Mouse (Mus musculus): ENCODE measurements around the gene Cys1.
A peak's percentile ranks its signal among the peaks of the same experiment; 100 is the strongest.
"Not testable (repeated sequence)": the region's sequence is repeated elsewhere in the genome, so short reads cannot be mapped to it uniquely, and the experiment has no call there.

Gene Cys1

GRCm38 (mm10) chr12:24681286-24682023, at the start of gene Cys1:
Cys1 (minus strand) TSS chr12:24681813.
- DNase-seq (ENCODE audit: low spot score in 2 of 2) = no peak

GRCm38 (mm10) chr12:24724369-24724768, 42.8 kb upstream of the Cys1 start:
- no peak for DNase-seq (ENCODE audit: low spot score in 2 of 2)

GRCm38 (mm10) chr12:24723859-24724258, 42.2 kb upstream of the Cys1 start:
- DNase-seq (ENCODE audit: low spot score in 2 of 2) = no peak

GRCm38 (mm10) chr12:24723434-24723833, 41.8 kb upstream of the Cys1 start:
- no peak for DNase-seq (ENCODE audit: low spot score in 2 of 2)

- no peak for DNase-seq (ENCODE audit: low spot score in 2 of 2)
Observed at GRCm38 (mm10) chr12:24716721-24717301, 35.2 kb upstream of the Cys1 start.

GRCm38 (mm10) chr12:24715268-24715896, 33.8 kb upstream of the Cys1 start:
- no peak for DNase-seq (ENCODE audit: low spot score in 2 of 2)

GRCm38 (mm10) chr12:24714579-24715255, 33.1 kb upstream of the Cys1 start:
- DNase-seq (ENCODE audit: low spot score in 2 of 2) = no peak

GRCm38 (mm10) chr12:24712396-24712795, 30.8 kb upstream of the Cys1 start:
- DNase-seq (ENCODE audit: low spot score in 2 of 2) = no peak

GRCm38 (mm10) chr12:24710672-24711071, 29.1 kb upstream of the Cys1 start:
- DNase-seq (ENCODE audit: low spot score in 2 of 2) = no peak

- no peak for DNase-seq (ENCODE audit: low spot score in 2 of 2)
Observed at GRCm38 (mm10) chr12:24709831-24710508, 28.4 kb upstream of the Cys1 start.

GRCm38 (mm10) chr12:24709409-24709808, 27.8 kb upstream of the Cys1 start:
- DNase-seq (ENCODE audit: low spot score in 2 of 2) = no peak

GRCm38 (mm10) chr12:24708824-24709218, 27.2 kb upstream of the Cys1 start:
- DNase-seq (ENCODE audit: low spot score in 2 of 2) = no peak

- peak; percentile 84 to 87 for DNase-seq (ENCODE audit: low spot score in 2 of 2)
Observed at GRCm38 (mm10) chr12:24707954-24708823, 26.6 kb upstream of the Cys1 start, which contains the start of gene Rrm2. Rrm2 (plus strand) TSS chr12:24708241.

GRCm38 (mm10) chr12:24707480-24707802, 25.8 kb upstream of the Cys1 start:
- no peak for DNase-seq (ENCODE audit: low spot score in 2 of 2)

GRCm38 (mm10) chr12:24706764-24707479, 25.3 kb upstream of the Cys1 start:
- no peak for DNase-seq (ENCODE audit: low spot score in 2 of 2)

GRCm38 (mm10) chr12:24705502-24706263, 24.1 kb upstream of the Cys1 start:
- no peak for DNase-seq (ENCODE audit: low spot score in 2 of 2)

- DNase-seq (ENCODE audit: low spot score in 2 of 2) = no peak
Observed at GRCm38 (mm10) chr12:24703013-24703412, 21.4 kb upstream of the Cys1 start.

GRCm38 (mm10) chr12:24701621-24702020, 20.0 kb upstream of the Cys1 start:
- DNase-seq (ENCODE audit: low spot score in 2 of 2) = not testable (repeated sequence)

- DNase-seq (ENCODE audit: low spot score in 2 of 2) = no peak
Observed at GRCm38 (mm10) chr12:24699578-24699977, 18.0 kb upstream of the Cys1 start.

GRCm38 (mm10) chr12:24698514-24698913, 16.9 kb upstream of the Cys1 start:
- DNase-seq (ENCODE audit: low spot score in 2 of 2) = no peak
